Mouse (Mus musculus) erythroblast, embryonic 14.5 days (primary cell): ENCODE measurements around the gene Hsp90ab1.

Experiments
- GATA1 ChIP-seq: IDR thresholded peaks from 2 replicates; pipeline ENCODE4 v1.6.1; 2012; ENCODE audit warnings: low read length, inconsistent platforms, mixed read lengths
- TAL1 ChIP-seq: IDR thresholded peaks from 3 replicates; pipeline ENCODE4 v1.6.1; 2012; ENCODE audit warnings: low read length, inconsistent platforms, mixed read lengths

- TF ChIP-seq GATA1 (no peak), TAL1 (no peak)
Observed at GRCm38 (mm10) chr17:45550253-45550652, 22.8 kb downstream of the Hsp90ab1 start.
